Comparison of ENCODE assay signal across 21 mouse cellular contexts in genomic region chrX:71028007-71028406, GRCm38 (mm10).
"Had no signal": no experiment of that assay in that cellular context is flagged by ENCODE, and none has a peak within 500 bp of the region (broad histone marks: within the 10 kb centered on the region; RNA-seq: fewer than 3 reads in every experiment).

No protein-coding gene starts in this region.

- ATAC-seq: liver, postnatal 0 days; lung, postnatal 0 days; midbrain, embryonic 15.5 days had no signal

- H3K4me3 ChIP-seq: limb, embryonic 12.5 days; limb, embryonic 15.5 days; midbrain, embryonic 12.5 days; midbrain, embryonic 15.5 days; neural tube, embryonic 12.5 days; neural tube, embryonic 15.5 days; stomach, embryonic 15.5 days had no signal

- H3K9me3 ChIP-seq: limb, embryonic 12.5 days; limb, embryonic 15.5 days; midbrain, embryonic 12.5 days; midbrain, embryonic 15.5 days; neural tube, embryonic 12.5 days; neural tube, embryonic 15.5 days; stomach, embryonic 15.5 days had no signal

- H3K36me3 ChIP-seq: limb, embryonic 12.5 days; limb, embryonic 15.5 days; midbrain, embryonic 12.5 days; midbrain, embryonic 15.5 days; neural tube, embryonic 12.5 days; neural tube, embryonic 15.5 days; stomach, embryonic 15.5 days had no signal

- H3K9ac ChIP-seq: limb, embryonic 12.5 days; limb, embryonic 15.5 days; liver, embryonic 14.5 days; liver, postnatal 0 days; lung, embryonic 14.5 days; midbrain, embryonic 12.5 days; midbrain, embryonic 15.5 days; neural tube, embryonic 12.5 days; neural tube, embryonic 15.5 days; stomach, embryonic 15.5 days had no signal

- H3K4me1 ChIP-seq: limb, embryonic 12.5 days; limb, embryonic 15.5 days; midbrain, embryonic 12.5 days; midbrain, embryonic 15.5 days; neural tube, embryonic 12.5 days; neural tube, embryonic 15.5 days; stomach, embryonic 15.5 days had no signal

- DNase-seq: kidney, adult 8-10 months; kidney, postnatal 36 days; left cerebral cortex, postnatal 4 days; liver, postnatal 0 days; lung, embryonic 14.5 days; right cerebral cortex, adult 18-20 months; right cerebral cortex, postnatal 14 days; spleen, adult 18-20 months; thymus, postnatal 25 days had no signal

- H3K27me3 ChIP-seq: limb, embryonic 15.5 days; midbrain, embryonic 12.5 days; midbrain, embryonic 15.5 days; neural tube, embryonic 12.5 days; neural tube, embryonic 15.5 days; stomach, embryonic 15.5 days had no signal

- H3K4me2 ChIP-seq: limb, embryonic 12.5 days; limb, embryonic 15.5 days; liver, embryonic 11.5 days; lung, embryonic 14.5 days; midbrain, embryonic 12.5 days; midbrain, embryonic 15.5 days; neural tube, embryonic 12.5 days; neural tube, embryonic 15.5 days; stomach, embryonic 15.5 days had no signal

- H3K27ac ChIP-seq: kidney, postnatal 0 days; limb, embryonic 12.5 days; limb, embryonic 15.5 days; liver, embryonic 14.5 days; macrophage; midbrain, embryonic 12.5 days; midbrain, embryonic 15.5 days; neural tube, embryonic 12.5 days; neural tube, embryonic 15.5 days; stomach, embryonic 15.5 days had no signal
